Mouse (Mus musculus) liver, adult 2 months (tissue): ENCODE measurements at regions not wholly inside any gene's neighbourhood (a gene's known extent, or its start where the extent isn't known, plus 50 kb on each side); places are given as distances from the start of the nearest gene placed in this dataset.

ENCODE experiments used
- CTCF ChIP-seq: fragments of 200-500 bp; IDR thresholded peaks from 2 replicates; pipeline ENCODE4 v1.5.1; 2011; ENCODE audit warnings: low read depth, low read length, control low read depth
- POLR2A ChIP-seq: fragments of 200-500 bp; IDR thresholded peaks from 2 replicates; pipeline ENCODE4 v1.6.1; 2011; ENCODE audit warnings: low read length, control low read depth; ENCODE audit not compliant: insufficient read depth; ENCODE audit errors: extremely low read depth

- TF ChIP-seq CTCF, result no peak
- no peak for TF ChIP-seq POLR2A
Measured at GRCm38 (mm10) chr11:16637679-16638078, 114.3 kb upstream of the Egfr start.
